7 mouse cellular contexts compared by ENCODE assay signal in genomic region chr19:16437170-16437483, GRCm38 (mm10). TPM values are rescaled to one million over a fixed set of nuclear protein-coding genes. Genes with fewer than 3 reads are reported as not detected.
DNase-seq lines count a peak whose midpoint lies in the region; ATAC-seq and TF ChIP-seq lines count a peak whose summit lies in the region.

No protein-coding gene starts in this region.

- peak overlapping the region; percentile 51 for H3K4me3 ChIP-seq in liver, adult 2 months (ENCODE audit: insufficient read depth, low read depth, low read length)
- H3K4me3 ChIP-seq in forebrain, embryonic 12.5 days (replicated peaks): peak overlapping the region; percentile 43
- H3K4me3 ChIP-seq in intestine, embryonic 15.5 days (replicated peaks): peak overlapping the region; percentile 49
- peak overlapping the region; percentile 40; the same call in 1 of the 2 replicates for H3K4me3 ChIP-seq in neural tube, embryonic 13.5 days

- H3K4me1 ChIP-seq in liver, adult 2 months (ENCODE audit: control insufficient read depth, insufficient read depth, low read length): peaks cover 9% of the 10 kb centered on the region
- peaks cover 35% of the 10 kb centered on the region for H3K4me1 ChIP-seq in forebrain, embryonic 12.5 days
- peaks cover 40% of the 10 kb centered on the region for H3K4me1 ChIP-seq in intestine, embryonic 15.5 days (replicated peaks)
- peaks cover 28% of the 10 kb centered on the region for H3K4me1 ChIP-seq in neural tube, embryonic 13.5 days (replicated peaks)

- 95% methylated on average over 4 of the region's 4 CpGs for WGBS in liver, adult 2 months
- WGBS in forebrain, embryonic 12.5 days: 9% methylated on average over 4 of the region's 4 CpGs
- WGBS in intestine, embryonic 15.5 days: 74% methylated on average over 4 of the region's 4 CpGs
- 18% methylated on average over 4 of the region's 4 CpGs for WGBS in neural tube, embryonic 13.5 days

- DNase-seq in liver, adult 2 months (ENCODE audit: extremely low read depth, low read depth, low spot score): no peak
- no peak for DNase-seq in liver
- no peak for DNase-seq in spleen, postnatal 14 days (ENCODE audit: low spot score in 2 of 2)
- no peak for DNase-seq in spleen, postnatal 4 days (ENCODE audit: low spot score in 2 of 2)

- no peaks in the 10 kb centered on the region for H3K9me3 ChIP-seq in forebrain, embryonic 12.5 days
- H3K9me3 ChIP-seq in intestine, embryonic 15.5 days: no peaks in the 10 kb centered on the region
- no peaks in the 10 kb centered on the region for H3K9me3 ChIP-seq in neural tube, embryonic 13.5 days

- H3K27me3 ChIP-seq in liver, adult 2 months (ENCODE audit: control insufficient read depth, insufficient read depth, low read length): no peaks in the 10 kb centered on the region
- peaks cover 58% of the 10 kb centered on the region for H3K27me3 ChIP-seq in forebrain, embryonic 12.5 days
- no peaks in the 10 kb centered on the region for H3K27me3 ChIP-seq in intestine, embryonic 15.5 days (replicated peaks)
- peaks cover 54% of the 10 kb centered on the region for H3K27me3 ChIP-seq in neural tube, embryonic 13.5 days

- H3K27ac ChIP-seq in liver, adult 2 months (replicated peaks; ENCODE audit: insufficient read depth, low read depth, low read length): no peak overlapping the region
- no peak overlapping the region for H3K27ac ChIP-seq in forebrain, embryonic 12.5 days
- peak overlapping the region; percentile 71; the same call in 1 of the 2 replicates for H3K27ac ChIP-seq in intestine, embryonic 15.5 days
- no peak overlapping the region for H3K27ac ChIP-seq in neural tube, embryonic 13.5 days (replicated peaks)

- H3K9ac ChIP-seq in liver, adult 2 months (ENCODE audit: low read depth, low read length): peak overlapping the region; percentile 24; the same call in 1 of the 2 replicates
- H3K9ac ChIP-seq in forebrain, embryonic 12.5 days: peak overlapping the region; percentile 47; the same call in 1 of the 2 replicates
- peak overlapping the region; percentile 48 for H3K9ac ChIP-seq in intestine, embryonic 15.5 days
- H3K9ac ChIP-seq in neural tube, embryonic 13.5 days: no peak overlapping the region

- no peaks in the 10 kb centered on the region for H3K79me2 ChIP-seq in liver, adult 2 months (ENCODE audit: control insufficient read depth, insufficient read depth, low read length)

- no peak for ATAC-seq in forebrain, embryonic 12.5 days (ENCODE audit: low FRiP score)
- no peak for ATAC-seq in intestine, embryonic 15.5 days
- no peak for ATAC-seq in neural tube, embryonic 13.5 days (ENCODE audit: low read depth)

- no peak for TF ChIP-seq CTCF in liver, adult 2 months (IDR thresholded peaks at IDR 0.05; ENCODE audit: low read depth, low read length)

- no peaks in the 10 kb centered on the region for H3K36me3 ChIP-seq in liver, adult 2 months (ENCODE audit: control insufficient read depth, insufficient read depth, low read length)
- no peaks in the 10 kb centered on the region for H3K36me3 ChIP-seq in forebrain, embryonic 12.5 days (replicated peaks)
- no peaks in the 10 kb centered on the region for H3K36me3 ChIP-seq in intestine, embryonic 15.5 days
- H3K36me3 ChIP-seq in neural tube, embryonic 13.5 days: no peaks in the 10 kb centered on the region

- H3K4me2 ChIP-seq in forebrain, embryonic 12.5 days: peak overlapping the region; percentile 76
- H3K4me2 ChIP-seq in intestine, embryonic 15.5 days (replicated peaks): peak overlapping the region; percentile 92
- peak overlapping the region; percentile 72; the same call in 1 of the 2 replicates for H3K4me2 ChIP-seq in neural tube, embryonic 13.5 days

- no peak for TF ChIP-seq POLR2A in liver, adult 2 months (IDR thresholded peaks at IDR 0.05; ENCODE audit: extremely low read depth, insufficient read depth, low read length)

RNA-seq across cellular contexts. Expression of gene Gna14, which starts 1.6 kb away (rescaled TPM):
- total RNA-seq in liver, adult 2 months (2014; rRNA removed): 1.3 and 2.7 TPM in 2 replicates
- polyA plus RNA-seq in liver, adult 2 months (2012; rRNA removed): 1.7 and 1.9 TPM in 2 replicates
- 1.3 and 2.6 TPM in 2 replicates for polyA plus RNA-seq in forebrain, embryonic 12.5 days (2016; fragmentation: Nextera tagmentation; extraction: Ambion mirVana)
- 16.6 and 18.9 TPM in 2 replicates for polyA plus RNA-seq in intestine, embryonic 15.5 days (2015; fragmentation: Nextera tagmentation; extraction: Ambion mirVana)
- 0.45 and 0.74 TPM in 2 replicates for polyA plus RNA-seq in neural tube, embryonic 13.5 days (2015; fragmentation: Nextera tagmentation; extraction: Ambion mirVana)
